Mouse (Mus musculus): Measurements from ENCODE around the gene Ambra1. TPM values are rescaled to one million over a fixed set of nuclear protein-coding genes. Genes with fewer than 3 reads are reported as not detected.

Ambra1 gene
- total and polyA plus RNA-seq, 3 experiments, result 15.8 to 27.1 (median 21.9) TPM

DNA sequence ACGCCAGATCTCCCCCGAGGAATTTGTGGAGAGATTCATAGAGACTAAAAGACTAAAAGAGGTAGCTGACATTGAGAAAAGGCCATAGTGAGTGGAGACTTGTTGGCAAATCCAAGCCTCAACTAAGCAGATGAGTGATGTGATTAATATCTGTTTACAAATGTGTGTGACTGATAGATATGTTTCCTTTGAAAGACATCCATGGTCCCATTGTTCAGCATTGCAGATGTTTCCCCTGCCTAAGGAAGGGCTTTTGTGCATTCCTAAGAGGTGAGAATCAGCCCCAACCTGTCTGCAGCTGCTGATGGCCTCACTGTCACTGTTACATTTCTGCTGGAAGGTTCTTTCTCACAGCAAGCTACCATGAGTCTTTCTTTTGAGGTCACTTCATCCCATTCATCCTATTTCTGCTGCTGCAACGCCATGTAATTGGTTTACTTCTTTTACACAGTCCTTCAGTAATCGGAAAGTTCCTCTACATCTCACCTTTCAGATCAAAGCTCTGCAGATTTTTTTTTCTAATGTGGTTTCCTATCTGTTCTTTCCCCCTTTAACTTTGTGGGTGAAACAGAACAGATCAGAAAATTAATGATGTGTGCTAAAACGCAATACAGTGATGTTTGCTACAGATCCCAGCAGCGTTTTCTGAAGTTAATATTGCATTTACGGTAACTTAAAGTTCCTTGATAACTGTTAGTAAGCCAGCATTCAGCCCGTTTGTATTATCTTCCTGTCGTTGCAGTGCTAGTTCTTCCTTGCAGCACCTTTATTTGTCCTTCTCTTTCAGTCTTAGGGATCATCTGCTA, 146.3 kb downstream of the Ambra1 start:
- peak overlapping the region; percentile 92; the same call in 1 of the 2 replicates for H3K4me2 ChIP-seq (ENCODE audit: insufficient read depth, low read depth, poor library complexity, severe bottlenecking)
- H3K9me3 ChIP-seq (replicated peaks; ENCODE audit: low read length), result no peaks in the 10 kb centered on the region
- peak overlapping the region in 1 of 3 experiments; percentile 1 for H3K4me3 ChIP-seq (replicated peaks in 1 of 3; ENCODE audit: low read depth in 2 of 3, low read length in 2 of 3, poor library complexity in 1 of 3)
- no peak overlapping the region for H3K27ac ChIP-seq (ENCODE audit: insufficient read depth, low read depth)
- peaks cover 4 to 37% of the 10 kb centered on the region in 2 experiments for H3K4me1 ChIP-seq (ENCODE audit: control insufficient read depth in 1 of 2, insufficient read depth in 2 of 2)
- in situ Hi-C loops (cut with MboI; ENCODE audit: low pct_ligation_motif_present, low pct_unique_long_range_greater_than_20kb, low sequenced_read_pairs), result loop anchor here (10.0 kb wide), 1 partner anchor 51 kb away; no protein-coding TSS in a partner anchor
- peak overlapping the region; percentile 48; the same call in 1 of the 2 replicates for H3K9ac ChIP-seq (ENCODE audit: insufficient read depth, low read depth)
- H3K27me3 ChIP-seq (replicated peaks), result no peaks in the 10 kb centered on the region
- no peak for TF ChIP-seq PAX5 (IDR thresholded peaks at IDR 0.05; ENCODE audit: low read length)
- TF ChIP-seq HCFC1 (IDR thresholded peaks at IDR 0.05; ENCODE audit: low read depth, low read length), result no peak
- no peak for TF ChIP-seq MEF2A (IDR thresholded peaks at IDR 0.05; ENCODE audit: borderline replicate concordance, low read depth, low read length)
- 0 out of 2 replicates have a peak, but pooled peaks have one; percentile 15 for TF ChIP-seq ZNF384 (IDR thresholded peaks at IDR 0.05; ENCODE audit: low read depth, low read length)
- DNase-seq (ENCODE audit: extremely low read depth), result peak; percentile 7
- H3K36me3 ChIP-seq (replicated peaks in 1 of 2; ENCODE audit: control insufficient read depth in 1 of 2, insufficient read depth in 1 of 2, low read length in 1 of 2), result peaks cover 4 to 26% of the 10 kb centered on the region in 2 experiments
- dilution Hi-C loops (cut with MboI; ENCODE audit: extremely low pct_ligation_motif_present, extremely low pct_unique_long_range_greater_than_20kb, low sequenced_read_pairs), result no loop called here
- H3K79me2 ChIP-seq (replicated peaks; ENCODE audit: control insufficient read depth, extremely low read depth, insufficient read depth, poor library complexity, severe bottlenecking), result no peaks in the 10 kb centered on the region

DNA sequence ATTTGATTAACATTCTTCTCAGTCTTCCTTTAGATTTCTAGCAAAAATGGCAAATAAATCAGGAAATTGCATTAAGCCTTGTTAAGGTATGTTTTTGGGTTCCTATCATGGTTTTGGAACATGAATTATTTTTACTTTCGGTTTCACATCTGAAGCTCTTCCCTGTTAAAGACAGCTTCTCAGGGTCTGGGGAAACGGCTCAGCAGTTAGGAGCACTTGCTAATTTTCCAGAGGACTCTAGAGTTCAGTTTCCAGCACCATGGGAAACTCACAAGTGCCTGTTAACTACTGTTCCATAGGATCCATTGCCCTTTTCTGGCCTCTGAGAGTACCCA, 146.8 kb downstream of the Ambra1 start:
- in situ Hi-C loops (cut with MboI; ENCODE audit: low pct_ligation_motif_present, low pct_unique_long_range_greater_than_20kb, low sequenced_read_pairs), result loop anchor here (10.0 kb wide), 1 partner anchor 52 kb away; no protein-coding TSS in a partner anchor

DNA sequence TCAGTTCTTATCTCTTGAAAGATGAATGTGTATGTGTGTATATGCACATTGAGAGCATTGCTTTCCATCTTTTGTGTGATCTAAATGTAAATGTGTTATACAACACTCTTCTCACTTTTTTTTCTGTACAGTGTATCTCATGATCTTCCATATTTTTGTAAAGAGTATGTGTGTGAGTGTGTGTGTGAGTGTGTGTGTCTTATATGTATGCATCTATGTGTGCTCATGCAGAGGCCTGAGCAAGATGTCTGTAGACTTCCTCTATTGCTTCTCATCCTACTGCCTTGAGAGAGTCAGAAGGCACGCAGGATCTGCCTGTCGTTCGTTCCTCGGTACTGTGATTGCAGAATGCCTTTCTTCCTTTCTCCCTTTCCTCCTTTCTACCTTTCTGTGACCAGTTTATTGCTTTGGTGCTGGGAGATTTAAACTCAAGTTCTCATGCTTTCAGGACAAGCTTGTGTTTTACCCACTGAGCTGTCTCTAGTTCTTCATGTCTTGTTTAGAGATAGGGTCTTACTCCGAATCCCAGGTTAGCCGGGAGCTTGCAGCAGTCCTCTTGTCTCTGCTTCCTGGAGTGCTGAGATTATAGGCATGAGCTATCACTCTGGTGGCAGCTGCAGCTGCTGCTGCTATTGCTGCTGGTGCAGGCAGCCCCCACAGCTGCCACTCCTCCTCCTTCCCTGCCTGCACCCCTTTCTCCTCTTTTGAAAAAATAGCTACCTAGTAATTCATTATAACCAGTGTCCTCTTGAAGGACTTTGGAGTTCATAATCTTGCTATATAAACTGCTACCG, 148.7 kb downstream of the Ambra1 start:
- peaks cover 4 to 37% of the 10 kb centered on the region in 2 experiments for H3K4me1 ChIP-seq (ENCODE audit: control insufficient read depth in 1 of 2, insufficient read depth in 2 of 2)
- H3K36me3 ChIP-seq (replicated peaks in 1 of 2; ENCODE audit: control insufficient read depth in 1 of 2, insufficient read depth in 1 of 2, low read length in 1 of 2), result peaks cover 4 to 26% of the 10 kb centered on the region in 2 experiments
- no peak for TF ChIP-seq NELFE (IDR thresholded peaks at IDR 0.05; ENCODE audit: low read depth, low read length)
- no peak for TF ChIP-seq ETS1 (conservative IDR thresholded peaks at IDR 0.05; ENCODE audit: low read depth, low read length)
- no peak for TF ChIP-seq POLR2AphosphoS2 (IDR thresholded peaks at IDR 0.05; ENCODE audit: low read depth, low read length)
- dilution Hi-C loops (cut with MboI; ENCODE audit: extremely low pct_ligation_motif_present, extremely low pct_unique_long_range_greater_than_20kb, low sequenced_read_pairs), result no loop called here
- no peak overlapping the region for H3K4me2 ChIP-seq (ENCODE audit: insufficient read depth, low read depth, poor library complexity, severe bottlenecking)
- H3K9me3 ChIP-seq (replicated peaks; ENCODE audit: low read length), result no peaks in the 10 kb centered on the region
- H3K4me3 ChIP-seq (replicated peaks in 1 of 3; ENCODE audit: low read depth in 2 of 3, low read length in 2 of 3, poor library complexity in 1 of 3), result no peak overlapping the region
- H3K27me3 ChIP-seq (replicated peaks), result no peaks in the 10 kb centered on the region
- H3K27ac ChIP-seq (ENCODE audit: insufficient read depth, low read depth), result no peak overlapping the region
- DNase-seq (ENCODE audit: extremely low read depth), result no peak
- no peak overlapping the region for H3K9ac ChIP-seq (ENCODE audit: insufficient read depth, low read depth)
- H3K79me2 ChIP-seq (replicated peaks; ENCODE audit: control insufficient read depth, extremely low read depth, insufficient read depth, poor library complexity, severe bottlenecking), result no peaks in the 10 kb centered on the region
- in situ Hi-C loops (cut with MboI; ENCODE audit: low pct_ligation_motif_present, low pct_unique_long_range_greater_than_20kb, low sequenced_read_pairs), result loop anchor here (10.0 kb wide), 1 partner anchor 54 kb away; no protein-coding TSS in a partner anchor

More for the DNA sequence above, 146.8 kb downstream of the Ambra1 start:
- DNase-seq (ENCODE audit: extremely low read depth), result peak; percentile 29
- dilution Hi-C loops (cut with MboI; ENCODE audit: extremely low pct_ligation_motif_present, extremely low pct_unique_long_range_greater_than_20kb, low sequenced_read_pairs), result no loop called here
- TF ChIP-seq RAD21 (IDR thresholded peaks at IDR 0.05; ENCODE audit: low read depth, low read length) (no peak), HCFC1 (IDR thresholded peaks at IDR 0.05; ENCODE audit: low read depth, low read length) (no peak), CHD2 (IDR thresholded peaks at IDR 0.05; ENCODE audit: low read length) (no peak), CHD1 (IDR thresholded peaks at IDR 0.05; ENCODE audit: low read depth, low read length) (no peak), BHLHE40 (IDR thresholded peaks at IDR 0.05; ENCODE audit: low read depth, low read length) (no peak), IRF4 (IDR thresholded peaks at IDR 0.05; ENCODE audit: low read depth, low read length) (0 out of 2 replicates have a peak, but pooled peaks have one; percentile 27), ETS1 (conservative IDR thresholded peaks at IDR 0.05; ENCODE audit: low read depth, low read length) (no peak)
- H3K4me1 ChIP-seq (ENCODE audit: control insufficient read depth in 1 of 2, insufficient read depth in 2 of 2), result peaks cover 4 to 37% of the 10 kb centered on the region in 2 experiments
- no peak overlapping the region for H3K27ac ChIP-seq (ENCODE audit: insufficient read depth, low read depth)
- peak overlapping the region; percentile 48; the same call in 1 of the 2 replicates for H3K9ac ChIP-seq (ENCODE audit: insufficient read depth, low read depth)
- no peaks in the 10 kb centered on the region for H3K27me3 ChIP-seq (replicated peaks)
- peak overlapping the region; percentile 92 for H3K4me2 ChIP-seq (ENCODE audit: insufficient read depth, low read depth, poor library complexity, severe bottlenecking)
- H3K36me3 ChIP-seq (replicated peaks in 1 of 2; ENCODE audit: control insufficient read depth in 1 of 2, insufficient read depth in 1 of 2, low read length in 1 of 2), result peaks cover 4 to 29% of the 10 kb centered on the region in 2 experiments
- H3K4me3 ChIP-seq (replicated peaks in 1 of 3; ENCODE audit: low read depth in 2 of 3, low read length in 2 of 3, poor library complexity in 1 of 3), result peak overlapping the region in 1 of 3 experiments; percentile 1
- H3K9me3 ChIP-seq (replicated peaks; ENCODE audit: low read length), result no peaks in the 10 kb centered on the region
- no peaks in the 10 kb centered on the region for H3K79me2 ChIP-seq (replicated peaks; ENCODE audit: control insufficient read depth, extremely low read depth, insufficient read depth, poor library complexity, severe bottlenecking)
